Mouse (Mus musculus) right cerebral cortex, postnatal 25 days (tissue): Measurements from ENCODE around the gene Tmem211.

Source experiments
- DNase-seq: peaks from one replicate; pipeline ENCODE4 v3.0.0; 2022

The Tmem211 gene

DNA sequence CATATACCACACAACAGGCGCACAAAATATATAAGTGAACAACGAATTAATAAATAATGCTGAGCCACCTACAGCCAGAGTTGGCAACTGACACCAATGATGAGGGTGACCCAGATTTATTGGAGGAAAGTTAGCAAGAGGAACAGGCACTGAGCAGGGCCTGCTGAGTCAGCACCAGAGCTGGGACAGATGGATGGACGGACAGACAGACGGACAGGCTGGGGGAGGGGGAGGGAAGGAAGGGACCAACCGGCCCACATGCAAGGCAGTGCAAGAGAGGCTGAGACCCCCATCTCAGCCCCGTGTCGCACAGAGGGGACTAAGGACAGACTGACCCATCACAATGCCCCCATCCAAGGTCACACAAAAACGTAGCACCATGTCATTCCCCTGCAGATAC lies 12.7 kb upstream of the Tmem211 start:
- DNase-seq = no peak

DNA sequence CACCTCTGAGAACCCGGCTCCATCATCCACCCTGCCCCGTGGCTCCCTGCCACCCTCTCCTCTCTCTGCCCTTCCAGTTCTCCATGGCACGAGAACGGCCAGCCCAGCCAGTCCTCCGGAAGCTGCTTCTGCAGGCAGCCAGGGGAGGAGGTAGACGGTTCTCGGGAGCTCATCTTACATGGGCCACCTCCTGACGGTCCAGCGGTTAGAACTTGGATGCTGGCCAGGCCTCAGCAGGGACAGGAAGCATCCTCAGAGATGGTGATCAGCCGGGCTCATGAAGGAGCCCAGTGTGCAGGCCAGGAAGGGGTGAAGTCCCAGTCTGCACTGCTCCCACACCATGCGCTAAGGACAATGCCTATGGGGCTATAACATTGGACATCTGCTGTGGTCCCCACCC lies 12.3 kb upstream of the Tmem211 start:
- no peak for DNase-seq

DNA sequence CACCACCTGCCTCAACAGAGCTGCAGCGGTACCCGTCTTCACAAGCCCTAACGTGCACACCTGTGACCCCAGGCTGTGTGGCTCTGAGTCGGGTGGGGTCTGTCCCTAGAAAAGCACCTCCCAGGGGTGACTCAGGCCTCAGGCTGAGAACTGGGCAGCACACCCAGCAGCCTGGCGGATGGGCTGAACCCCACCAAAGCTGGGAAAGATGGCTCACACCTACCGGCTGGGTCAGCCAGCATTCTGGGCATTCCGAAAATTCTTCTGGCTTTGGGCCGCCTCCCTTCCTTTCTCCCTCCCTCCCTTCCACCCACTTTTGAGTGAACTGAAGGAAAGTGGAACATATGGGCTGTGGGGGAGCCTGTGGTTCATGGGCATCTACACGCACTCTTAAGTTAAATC lies 11.1 kb upstream of the Tmem211 start:
- DNase-seq = no peak

DNA sequence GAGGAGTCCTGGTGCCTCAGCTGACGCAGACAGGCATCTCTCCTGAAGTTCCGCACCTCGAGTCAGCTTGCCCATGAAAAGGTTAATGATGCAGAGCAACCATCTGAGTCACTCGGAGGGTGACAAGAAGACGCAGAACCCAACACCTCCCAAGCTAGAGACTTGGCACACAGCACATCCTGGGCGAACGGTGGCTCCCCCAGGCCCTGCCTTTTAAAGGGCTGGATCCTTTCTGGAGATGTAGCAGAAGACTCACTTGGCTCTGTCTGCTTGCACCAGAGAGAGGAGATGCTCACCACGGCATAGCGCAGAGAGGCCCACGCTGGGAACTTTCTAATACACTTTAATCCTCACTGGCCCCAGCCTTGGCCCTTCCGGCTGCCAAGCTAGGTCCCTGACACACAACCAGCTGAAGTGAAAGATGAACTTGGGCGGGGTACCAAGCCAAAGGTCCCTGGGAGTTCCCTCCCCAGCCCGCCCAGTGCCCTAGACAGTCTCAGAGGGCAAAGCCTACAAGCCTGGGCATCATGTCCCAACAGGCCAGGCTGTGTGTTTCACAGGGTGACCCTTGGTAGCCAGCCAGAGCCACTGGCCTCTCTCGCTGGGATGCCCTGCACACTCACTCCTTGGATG lies 10.3 kb upstream of the Tmem211 start:
- DNase-seq = no peak

DNA sequence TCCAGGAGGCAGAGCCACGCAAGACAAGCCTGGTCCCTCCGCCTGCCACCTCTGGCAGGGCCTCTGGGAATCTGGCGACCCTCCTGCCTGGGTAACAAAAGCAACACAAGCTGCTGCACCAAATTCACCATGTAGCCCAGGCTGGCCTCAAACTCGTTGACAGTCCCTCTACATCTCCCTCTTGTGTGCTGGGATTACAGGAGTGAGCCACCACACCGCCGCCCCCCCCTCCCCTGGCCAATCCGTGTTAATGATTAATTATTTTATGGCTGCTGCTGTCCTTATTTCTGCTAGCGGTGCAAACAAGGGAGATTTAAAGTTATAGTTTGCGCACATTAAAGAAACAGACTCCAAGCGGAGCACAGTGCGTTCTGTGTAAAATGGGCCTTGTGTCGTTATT lies 9.6 kb upstream of the Tmem211 start:
- DNase-seq = no peak

DNA sequence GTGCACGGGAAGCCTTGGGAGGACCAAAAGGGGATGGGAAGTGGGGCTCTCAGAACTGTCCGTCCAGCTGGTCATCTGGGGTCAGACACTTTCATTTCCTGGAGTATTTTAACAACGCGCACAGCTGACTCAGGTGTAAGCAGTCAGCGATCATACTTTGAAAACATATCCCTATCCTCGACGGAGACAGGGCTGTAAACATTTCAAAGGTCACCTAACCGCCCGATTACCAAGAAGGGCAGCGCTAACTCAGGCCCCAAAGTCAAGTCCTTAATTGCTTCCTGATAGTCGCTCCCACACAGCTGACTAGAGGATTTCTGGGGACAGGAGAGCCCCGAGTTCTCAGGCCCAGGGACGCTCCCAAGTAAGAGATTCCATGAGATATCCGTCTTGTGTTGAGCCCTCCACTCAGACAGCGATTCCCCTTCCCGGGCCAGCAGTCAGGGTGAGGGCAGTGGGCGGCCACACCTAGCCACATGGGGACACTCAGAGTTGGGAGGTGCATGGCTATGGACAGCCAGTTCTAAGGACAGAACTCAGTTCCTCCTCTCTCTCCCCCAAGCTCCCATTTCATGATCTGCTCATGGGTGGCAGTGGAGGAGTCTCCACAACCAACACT lies 8.0 kb upstream of the Tmem211 start:
- no peak for DNase-seq

DNA sequence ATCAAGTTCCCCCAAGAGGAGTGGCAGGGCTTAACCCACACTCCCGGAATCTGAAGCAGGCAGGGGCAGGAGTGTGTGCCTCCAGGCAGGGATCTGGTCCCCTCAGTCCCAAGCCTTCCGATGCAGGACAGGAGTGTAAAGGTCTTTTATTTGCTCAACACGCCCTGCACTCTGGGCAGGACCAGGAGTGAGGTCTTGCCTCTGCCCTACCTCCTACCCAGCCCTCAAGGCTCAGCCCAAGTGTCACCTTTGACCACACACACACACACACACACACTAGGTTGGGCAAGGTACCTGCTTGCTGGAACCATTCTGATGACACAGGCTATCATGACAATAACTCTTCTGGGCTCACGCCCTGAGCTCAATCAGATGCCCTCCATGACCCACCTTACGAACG lies 7.3 kb upstream of the Tmem211 start:
- DNase-seq = no peak

DNA sequence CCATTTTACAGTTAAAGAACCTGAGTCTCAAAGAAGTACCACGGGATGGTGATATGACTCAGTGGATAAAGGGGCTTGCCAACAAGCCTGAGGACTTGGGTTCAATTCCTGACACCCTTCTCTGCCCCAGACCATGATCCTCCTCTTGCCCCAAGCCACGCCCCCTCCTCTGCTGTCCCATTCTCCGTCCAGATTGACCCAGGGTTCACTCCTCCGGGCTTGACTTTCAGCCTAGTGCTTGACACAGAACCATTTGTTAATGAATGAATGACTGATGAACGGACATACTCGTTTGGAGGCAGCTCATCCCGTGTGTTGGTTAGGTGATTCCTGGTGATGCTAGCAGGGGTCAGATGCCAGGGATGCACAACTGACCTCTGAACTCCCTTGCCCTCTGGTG lies 6.8 kb upstream of the Tmem211 start:
- no peak for DNase-seq

DNA sequence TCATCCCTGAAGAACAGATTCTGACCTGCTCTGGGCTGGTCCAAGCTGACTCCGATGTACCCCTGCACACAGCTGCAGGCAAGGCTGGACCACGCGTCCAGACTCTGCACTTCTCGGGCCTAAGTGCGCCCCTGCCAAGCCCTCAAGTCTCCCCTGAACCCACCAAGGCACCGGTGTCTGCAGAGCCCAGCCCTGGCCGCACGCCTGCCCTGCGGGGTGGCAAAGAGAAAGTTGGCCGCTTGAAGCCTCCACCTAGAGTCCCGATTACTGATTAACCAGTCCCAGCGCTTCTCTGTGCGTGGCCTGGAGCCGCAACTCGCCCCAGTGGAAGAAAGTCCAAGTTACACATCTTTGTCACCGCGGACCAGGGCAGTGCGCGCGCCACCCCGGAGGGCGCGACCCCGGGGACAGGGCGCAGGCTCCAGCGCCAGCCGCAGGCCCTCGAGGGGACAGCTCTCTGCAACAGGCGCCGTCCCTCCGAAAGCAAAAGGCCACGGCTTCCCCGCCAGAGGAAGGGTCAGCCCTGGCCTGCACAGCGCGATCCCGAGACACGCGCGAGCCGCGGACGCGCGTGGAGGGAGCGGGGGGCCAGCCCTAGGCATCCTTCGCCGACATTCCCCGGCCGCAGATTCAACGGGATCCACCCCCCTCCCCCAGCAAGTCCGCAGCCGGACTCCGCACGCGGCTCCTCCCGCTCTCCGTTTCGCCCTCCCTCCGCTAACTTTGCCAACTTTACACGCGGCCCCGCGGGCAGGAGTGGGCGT lies 6.1 kb upstream of the Tmem211 start:
- no peak for DNase-seq

DNA sequence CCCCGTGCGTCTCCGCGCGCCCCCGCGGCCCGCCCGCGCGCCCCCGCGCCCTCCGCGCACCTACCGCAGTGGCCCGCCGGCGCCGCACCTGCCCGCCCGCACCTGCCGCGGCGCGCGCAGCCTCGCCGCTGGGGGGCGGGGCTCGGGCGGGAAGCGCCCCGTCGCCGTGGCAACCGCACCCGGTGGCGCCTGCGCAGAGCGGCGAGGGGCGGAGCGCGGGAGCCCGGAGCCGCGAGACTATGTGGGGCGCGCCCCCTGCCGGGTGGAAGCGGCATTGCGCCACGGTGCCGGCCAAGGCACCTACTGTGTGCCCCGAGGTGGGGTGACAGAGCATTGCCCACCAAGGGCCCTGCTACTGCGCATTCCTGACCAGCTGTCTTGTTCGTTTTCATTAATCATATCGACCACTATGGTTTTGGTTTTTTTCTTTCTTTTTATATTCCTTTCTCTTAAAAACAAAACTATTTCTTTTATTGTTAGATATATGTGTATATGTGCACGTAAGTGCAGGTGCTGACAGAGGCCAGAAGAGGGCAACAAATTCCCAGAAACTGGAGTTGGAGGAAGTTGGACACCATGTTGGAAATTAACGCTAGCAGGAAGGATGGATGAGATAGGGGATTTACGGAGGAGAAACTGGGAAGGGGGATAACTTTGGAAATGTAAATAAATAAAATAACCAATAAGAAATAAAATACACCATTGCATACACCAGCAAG lies 5.4 kb upstream of the Tmem211 start, which contains the start of gene 2900026A02Rik:
2900026A02Rik (minus strand) TSS at position 90 of the 719 bp plus-strand sequence.
- peak; percentile 81 for DNase-seq

DNA sequence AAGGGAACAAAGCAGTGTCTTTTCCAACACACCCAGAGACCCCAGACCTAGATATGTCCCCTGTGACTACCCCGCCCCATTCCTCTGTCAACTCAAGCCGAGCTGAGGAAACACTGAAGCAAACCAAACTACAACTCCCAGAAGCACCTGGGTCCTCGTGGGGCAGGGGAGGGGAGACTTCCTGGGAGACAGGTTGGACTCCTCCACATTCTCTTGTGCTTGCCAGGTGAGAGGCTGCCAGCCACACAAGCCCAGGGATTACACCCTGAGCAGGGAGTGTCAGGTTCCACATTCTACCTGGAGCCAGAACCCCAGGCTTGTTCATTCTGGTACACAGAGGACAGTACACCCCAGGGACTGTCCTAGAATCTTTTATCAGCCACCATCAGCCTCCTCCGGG lies 2.8 kb upstream of the Tmem211 start:
- DNase-seq = peak; percentile 43

DNA sequence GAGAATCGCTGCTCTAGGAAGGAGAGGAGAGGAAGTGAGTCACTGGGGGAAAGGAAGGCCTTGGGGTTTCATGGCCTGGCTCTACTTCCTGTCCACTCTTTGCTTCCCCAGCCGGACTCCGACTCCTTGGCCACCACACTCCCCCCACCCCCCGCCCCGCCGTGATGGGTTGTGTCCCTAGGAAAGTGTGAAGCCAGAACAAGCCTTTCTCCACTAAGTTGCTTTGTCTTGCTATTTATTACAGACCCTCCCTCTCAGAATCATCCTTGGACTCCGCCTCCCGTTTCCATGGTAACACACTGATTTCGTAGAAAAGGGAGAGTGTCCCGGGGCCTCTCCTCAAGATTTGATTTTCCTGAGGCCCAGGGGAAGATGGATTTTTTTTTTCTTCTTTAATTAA lies 1.4 kb upstream of the Tmem211 start:
- DNase-seq = no peak

DNA sequence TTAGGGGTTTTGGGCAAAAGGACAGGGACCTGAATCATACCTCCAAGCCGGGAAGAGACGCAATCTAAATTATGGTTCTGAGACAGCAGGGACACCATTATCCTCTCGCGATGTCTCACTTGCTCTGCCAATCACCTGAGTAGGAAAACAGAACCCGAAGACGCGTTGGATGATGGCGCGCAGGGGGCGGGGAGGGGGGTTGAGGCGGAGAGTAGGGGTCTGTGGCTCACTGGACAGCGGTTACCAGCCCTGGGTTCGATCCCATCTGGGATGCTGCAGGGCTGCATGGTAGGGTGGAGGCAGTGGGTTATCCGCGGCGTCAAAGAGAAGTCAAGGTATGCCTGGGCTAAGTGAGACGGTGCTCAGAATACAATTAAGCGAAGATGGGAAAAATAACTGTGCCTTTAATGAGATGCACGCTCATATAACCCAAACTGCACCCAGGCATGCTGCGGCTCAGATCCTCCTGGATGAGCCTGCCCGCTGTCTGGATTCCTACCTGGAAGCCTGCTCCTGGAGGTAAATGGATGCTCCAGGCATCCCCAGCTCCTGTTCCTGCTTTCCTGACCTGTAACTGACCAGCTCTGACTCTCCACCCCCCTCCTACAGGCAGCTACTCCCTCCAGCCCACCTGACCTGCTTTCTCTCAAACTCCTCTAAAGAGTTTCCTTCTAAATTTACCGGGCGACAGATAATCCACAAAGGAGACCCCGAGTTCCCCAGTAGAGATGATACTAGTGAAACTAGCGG lies 848 bp upstream of the Tmem211 start:
- DNase-seq = no peak

DNA sequence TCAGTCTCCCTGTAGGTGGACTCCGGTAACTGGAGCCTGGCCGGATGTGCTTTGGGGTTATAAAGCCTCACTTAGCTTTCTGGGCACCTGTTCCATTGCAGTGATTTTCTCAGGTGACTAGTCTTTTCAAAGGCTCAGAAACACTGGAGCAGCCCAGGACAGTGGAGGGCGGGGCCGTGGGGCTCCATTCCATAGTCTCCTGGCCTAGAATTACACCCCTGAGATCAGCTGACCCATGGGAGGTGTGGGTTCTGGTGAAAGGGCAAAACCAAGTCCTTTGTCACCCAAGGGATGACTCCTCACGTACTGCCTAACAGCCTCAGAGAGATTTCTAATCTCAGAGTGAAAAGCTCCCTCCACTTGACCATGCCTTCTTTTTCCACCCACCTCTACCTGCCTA lies 3.5 kb downstream of the Tmem211 start:
- no peak for DNase-seq

DNA sequence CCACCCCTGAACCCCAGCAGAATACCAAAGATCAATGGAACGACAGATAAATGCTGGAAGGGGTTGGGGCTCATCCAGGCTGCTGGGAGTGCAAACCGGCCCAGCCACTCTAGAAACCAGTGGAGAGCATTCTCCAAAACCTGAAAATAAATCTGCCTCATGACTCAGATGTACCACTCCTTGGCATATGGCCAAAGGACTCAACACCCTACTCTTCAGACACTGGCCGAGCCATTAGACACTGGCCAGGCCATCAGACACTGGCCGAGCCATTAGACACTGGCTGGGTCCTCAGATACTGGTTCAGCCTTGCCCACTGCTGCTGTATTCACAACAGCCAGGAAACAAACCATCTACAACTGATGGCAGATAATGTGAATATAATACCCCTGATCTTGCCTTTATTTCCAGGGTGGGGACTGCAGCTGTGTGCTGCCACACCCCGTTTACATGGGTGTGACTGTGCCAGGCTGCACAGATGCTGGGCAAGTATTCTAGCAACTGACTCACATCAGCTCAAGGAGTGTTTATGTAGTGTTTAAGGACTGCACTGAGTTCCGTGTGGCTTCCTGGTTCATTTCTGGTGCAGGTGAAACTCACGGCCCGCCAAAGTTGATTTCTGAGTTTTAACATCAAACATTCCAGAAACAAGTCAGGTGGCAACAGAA lies 22.7 kb downstream of the Tmem211 start:
- no peak for DNase-seq

DNA sequence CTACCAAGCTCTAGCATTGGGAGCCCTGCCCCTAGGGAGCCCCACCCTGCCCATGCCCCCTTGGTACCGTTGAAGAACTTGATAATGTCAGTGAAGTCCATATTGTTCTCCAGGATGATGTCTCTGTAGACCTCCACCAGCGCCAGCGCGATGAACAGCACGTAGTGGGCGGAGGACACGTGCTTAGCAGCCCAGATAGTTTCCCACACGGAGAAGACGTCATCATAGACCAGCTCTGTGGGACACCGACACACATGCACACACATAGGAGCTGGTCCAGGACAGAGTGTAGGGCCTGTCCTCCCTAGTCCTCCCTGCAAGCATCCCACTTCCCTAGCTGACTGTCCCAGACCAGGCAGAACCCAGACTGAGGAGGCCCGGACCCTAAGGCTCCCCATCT lies 24.1 kb downstream of the Tmem211 start:
- peak; percentile 36 for DNase-seq

DNA sequence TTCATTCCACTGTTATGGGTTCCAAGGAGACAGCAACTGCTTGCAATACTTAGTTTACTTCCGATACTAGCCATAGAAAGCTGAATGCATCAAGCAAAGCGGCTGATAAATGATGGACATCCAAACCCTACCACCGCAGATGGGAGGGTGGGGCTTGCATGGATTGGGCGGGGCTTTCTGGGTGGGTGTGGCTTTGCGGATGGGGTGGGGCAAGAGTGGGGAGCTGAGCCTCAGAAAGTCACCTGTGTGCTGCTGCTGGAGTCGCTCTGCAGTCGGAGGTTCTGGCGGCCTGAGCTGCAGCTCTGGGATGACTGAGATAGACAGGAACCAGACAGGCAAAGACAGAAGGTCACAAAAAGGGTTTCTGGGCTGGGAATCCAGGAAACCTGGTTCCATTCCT lies 38.9 kb downstream of the Tmem211 start:
- no peak for DNase-seq

DNA sequence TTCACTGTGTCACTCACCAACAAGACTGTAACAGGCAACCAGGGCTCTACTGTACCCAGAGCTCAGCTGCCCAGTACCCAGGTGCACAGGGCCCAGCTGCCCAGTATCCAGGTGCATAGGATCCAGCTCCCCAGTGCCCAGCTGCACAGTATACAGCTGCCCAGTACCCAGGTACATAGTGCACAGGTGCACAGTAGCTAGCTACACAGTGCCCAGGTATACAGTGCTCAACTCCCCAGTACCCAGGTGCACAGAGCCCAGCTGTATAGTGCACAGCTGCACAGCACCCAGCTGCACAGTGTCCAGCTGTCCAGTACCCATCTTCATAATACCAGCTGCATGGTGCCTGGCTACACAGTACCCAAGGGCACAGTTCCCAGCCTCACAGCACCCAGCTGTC lies 41.5 kb downstream of the Tmem211 start:
- no peak for DNase-seq

DNA sequence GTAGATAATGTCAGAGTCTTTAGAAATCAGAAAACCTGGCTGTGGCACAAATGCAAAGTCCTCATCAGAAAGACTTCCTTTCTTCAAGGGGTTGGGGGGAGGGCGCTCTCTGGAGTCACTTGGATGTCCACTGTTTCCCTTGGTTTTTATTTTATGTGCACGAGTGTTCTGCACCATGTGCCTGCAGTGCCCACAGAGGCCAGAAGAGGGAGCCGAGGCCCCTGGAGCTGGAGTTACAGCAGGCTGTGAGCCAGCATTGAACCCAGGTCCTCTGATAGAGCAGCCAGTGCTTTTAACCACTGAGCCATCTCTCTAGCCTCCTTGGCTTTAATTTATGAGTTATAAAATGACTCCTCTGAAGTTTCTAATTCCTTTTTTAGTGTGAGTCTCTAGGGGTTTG lies 43.3 kb downstream of the Tmem211 start:
- DNase-seq = no peak

DNA sequence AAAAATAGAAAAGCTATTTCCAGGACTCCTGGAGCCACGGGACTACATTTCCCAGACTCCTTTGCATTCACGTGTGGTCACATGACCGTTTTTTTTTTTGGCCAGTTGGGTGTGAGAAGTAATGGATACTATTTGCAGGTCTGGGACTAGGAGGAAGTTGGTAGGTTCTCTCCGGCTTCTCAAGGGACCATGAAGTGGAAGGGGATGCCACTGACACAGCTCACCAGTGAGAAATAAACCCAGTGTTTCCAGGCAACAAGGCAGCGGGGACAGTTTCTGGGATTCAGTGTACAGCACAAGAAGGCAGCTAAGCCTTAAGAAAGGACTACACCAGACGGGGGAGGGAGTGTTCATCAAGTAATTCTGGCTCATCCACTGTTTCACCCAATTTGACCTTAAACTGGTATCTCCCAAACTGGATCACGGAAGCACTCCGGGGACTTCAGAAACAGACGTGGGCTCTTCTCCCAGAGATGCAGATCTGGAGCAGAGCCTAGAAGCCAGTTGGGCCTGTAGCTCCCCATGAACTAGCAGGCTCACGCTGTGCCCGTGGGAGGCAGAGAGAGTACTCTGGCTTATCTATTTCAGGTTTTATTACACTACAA lies 44.6 kb downstream of the Tmem211 start:
- DNase-seq = peak; percentile 62

DNA sequence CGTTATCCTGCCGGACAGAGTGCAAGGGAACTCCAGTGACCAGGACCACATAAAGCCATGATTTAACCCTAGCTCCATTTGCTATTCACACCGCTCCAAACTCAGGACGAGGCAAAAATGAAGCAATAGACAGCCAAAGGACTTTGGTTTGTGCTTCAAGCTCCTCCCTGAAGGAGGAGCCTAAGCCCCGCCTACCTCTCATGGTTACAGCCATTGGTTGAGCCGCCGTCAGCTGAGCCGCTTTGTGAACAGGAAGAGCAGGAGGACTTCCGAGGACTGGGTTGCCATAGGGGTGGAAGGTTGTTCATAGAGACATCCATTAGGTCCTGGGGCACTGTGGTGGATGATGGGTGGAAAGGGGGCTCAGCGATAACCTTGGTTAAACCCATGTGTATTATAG lies 49.1 kb downstream of the Tmem211 start:
- no peak for DNase-seq
